Mouse (Mus musculus): ENCODE results near the gene Rtn4rl1. TPM values are rescaled to one million over a fixed set of nuclear protein-coding genes. Genes with fewer than 3 reads are reported as not detected.

Gene Rtn4rl1
- polyA plus RNA-seq, 1 experiment: 23.9 TPM

DNA sequence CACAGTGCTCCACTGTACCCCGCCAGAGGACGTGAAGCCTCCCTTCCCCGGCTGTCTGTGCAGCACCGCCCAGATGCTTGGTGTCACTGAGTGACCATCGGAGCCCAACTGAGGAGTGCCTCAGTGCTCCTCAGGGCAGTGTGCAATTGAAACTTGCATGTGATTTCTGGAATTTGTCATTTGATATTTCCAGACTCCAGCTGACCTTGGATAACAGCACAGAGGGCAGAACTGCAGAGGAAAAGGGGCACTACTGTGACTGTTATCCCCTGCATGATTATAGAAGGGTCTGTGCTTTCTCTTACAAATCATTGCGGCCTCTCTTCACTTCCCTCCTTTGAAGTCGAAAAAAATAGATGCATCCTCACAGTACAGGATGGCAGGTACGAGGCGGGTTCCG, 94.4 kb downstream of the Rtn4rl1 start:
- Histone ChIP-seq H3K4me3 (replicated peaks; ENCODE audit: insufficient read depth, low read depth, low read length) (no peak overlapping the region), H3K27me3 (ENCODE audit: control insufficient read depth, insufficient read depth, low read length) (no peaks in the 10 kb centered on the region), H3K27ac (ENCODE audit: insufficient read depth, low read length) (no peak overlapping the region), H3K4me1 (ENCODE audit: control insufficient read depth, insufficient read depth, low read length) (no peaks in the 10 kb centered on the region)
- no peak for TF ChIP-seq CTCF (IDR thresholded peaks at IDR 0.05; ENCODE audit: borderline replicate concordance, insufficient read depth, low read depth, low read length)
- TF ChIP-seq POLR2A (IDR thresholded peaks at IDR 0.05; ENCODE audit: borderline replicate concordance, insufficient read depth, low read length): no peak
- DNase-seq: no peak
- WGBS: 86% methylated on average over 10 of the region's 10 CpGs

- Histone ChIP-seq H3K4me3 (replicated peaks; ENCODE audit: insufficient read depth, low read depth, low read length) (no peak overlapping the region), H3K27me3 (ENCODE audit: control insufficient read depth, insufficient read depth, low read length) (no peaks in the 10 kb centered on the region), H3K27ac (ENCODE audit: insufficient read depth, low read length) (no peak overlapping the region), H3K4me1 (ENCODE audit: control insufficient read depth, insufficient read depth, low read length) (no peaks in the 10 kb centered on the region)
- TF ChIP-seq POLR2A (IDR thresholded peaks at IDR 0.05; ENCODE audit: borderline replicate concordance, insufficient read depth, low read length) (no peak), CTCF (IDR thresholded peaks at IDR 0.05; ENCODE audit: borderline replicate concordance, insufficient read depth, low read depth, low read length) (no peak)
- no peak for DNase-seq
- 79% methylated on average over 8 of the region's 8 CpGs for WGBS
Measured at GRCm38 (mm10) chr11:75288517-75288916, 94.9 kb downstream of the Rtn4rl1 start.

GRCm38 (mm10) chr11:75289120-75289519, 95.5 kb downstream of the Rtn4rl1 start:
- Histone ChIP-seq H3K27me3 (ENCODE audit: control insufficient read depth, insufficient read depth, low read length) (no peaks in the 10 kb centered on the region), H3K4me3 (replicated peaks; ENCODE audit: insufficient read depth, low read depth, low read length) (no peak overlapping the region), H3K4me1 (ENCODE audit: control insufficient read depth, insufficient read depth, low read length) (no peaks in the 10 kb centered on the region), H3K27ac (ENCODE audit: insufficient read depth, low read length) (no peak overlapping the region)
- 38% methylated on average over 2 of the region's 2 CpGs for WGBS
- TF ChIP-seq POLR2A (IDR thresholded peaks at IDR 0.05; ENCODE audit: borderline replicate concordance, insufficient read depth, low read length): no peak
- no peak for TF ChIP-seq CTCF (IDR thresholded peaks at IDR 0.05; ENCODE audit: borderline replicate concordance, insufficient read depth, low read depth, low read length)
- DNase-seq: no peak

DNA sequence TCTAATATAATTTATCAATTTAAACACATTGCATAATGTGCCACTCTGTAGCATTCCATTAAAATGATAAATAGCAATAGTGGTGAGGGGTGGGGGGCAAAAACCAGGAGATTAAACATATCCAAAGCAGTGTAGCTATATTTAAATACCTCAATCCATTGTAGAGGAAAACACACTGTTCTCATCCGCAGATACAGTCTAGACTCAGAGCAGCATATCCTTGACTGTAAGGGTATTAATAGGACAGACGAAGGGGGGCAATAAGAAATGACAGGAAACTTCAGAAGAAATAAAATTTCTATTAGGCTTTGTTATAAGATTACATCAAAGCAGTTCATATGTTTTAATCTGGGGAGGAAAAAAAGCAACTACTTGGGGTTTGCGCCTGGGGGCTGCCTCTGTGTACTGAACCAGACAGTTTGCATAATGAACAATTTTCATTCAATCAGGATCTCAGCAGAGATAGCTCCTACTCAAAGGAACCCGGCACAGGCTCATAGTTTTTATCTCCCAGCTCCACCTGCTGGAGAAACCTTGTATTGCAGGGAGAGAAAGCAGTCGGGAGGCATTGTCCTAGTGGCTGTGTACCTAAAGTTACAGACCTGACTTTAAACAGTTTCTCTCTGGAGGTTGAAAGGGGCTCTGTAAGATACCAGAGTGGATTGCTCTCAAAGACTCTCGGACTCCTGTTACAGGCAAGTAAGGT, 97.1 kb downstream of the Rtn4rl1 start:
- H3K4me1 ChIP-seq (ENCODE audit: control insufficient read depth, insufficient read depth, low read length): no peaks in the 10 kb centered on the region
- no peak overlapping the region for H3K27ac ChIP-seq (ENCODE audit: insufficient read depth, low read length)
- no peak overlapping the region for H3K4me3 ChIP-seq (replicated peaks; ENCODE audit: insufficient read depth, low read depth, low read length)
- H3K27me3 ChIP-seq (ENCODE audit: control insufficient read depth, insufficient read depth, low read length): no peaks in the 10 kb centered on the region
- TF ChIP-seq CTCF (IDR thresholded peaks at IDR 0.05; ENCODE audit: borderline replicate concordance, insufficient read depth, low read depth, low read length) (peak; percentile 85), POLR2A (IDR thresholded peaks at IDR 0.05; ENCODE audit: borderline replicate concordance, insufficient read depth, low read length) (no peak)
- WGBS: 21% methylated on average over 6 of the region's 6 CpGs
- DNase-seq: peak; percentile 85 to 93

GRCm38 (mm10) chr11:75291389-75292215, 98.0 kb downstream of the Rtn4rl1 start:
- no peaks in the 10 kb centered on the region for H3K27me3 ChIP-seq (ENCODE audit: control insufficient read depth, insufficient read depth, low read length)
- WGBS: 28% methylated on average over 25 of the region's 25 CpGs
- no peak overlapping the region for H3K4me3 ChIP-seq (replicated peaks; ENCODE audit: insufficient read depth, low read depth, low read length)
- no peak for DNase-seq
- no peak for TF ChIP-seq CTCF (IDR thresholded peaks at IDR 0.05; ENCODE audit: borderline replicate concordance, insufficient read depth, low read depth, low read length)
- no peak for TF ChIP-seq POLR2A (IDR thresholded peaks at IDR 0.05; ENCODE audit: borderline replicate concordance, insufficient read depth, low read length)
- no peak overlapping the region for H3K27ac ChIP-seq (ENCODE audit: insufficient read depth, low read length)
- no peaks in the 10 kb centered on the region for H3K4me1 ChIP-seq (ENCODE audit: control insufficient read depth, insufficient read depth, low read length)

GRCm38 (mm10) chr11:75292281-75292680, 98.7 kb downstream of the Rtn4rl1 start:
- Histone ChIP-seq H3K27me3 (ENCODE audit: control insufficient read depth, insufficient read depth, low read length) (no peaks in the 10 kb centered on the region), H3K4me1 (ENCODE audit: control insufficient read depth, insufficient read depth, low read length) (no peaks in the 10 kb centered on the region), H3K27ac (ENCODE audit: insufficient read depth, low read length) (no peak overlapping the region), H3K4me3 (replicated peaks; ENCODE audit: insufficient read depth, low read depth, low read length) (no peak overlapping the region)
- 92% methylated on average over 7 of the region's 7 CpGs for WGBS
- DNase-seq: no peak
- TF ChIP-seq POLR2A (IDR thresholded peaks at IDR 0.05; ENCODE audit: borderline replicate concordance, insufficient read depth, low read length): no peak
- TF ChIP-seq CTCF (IDR thresholded peaks at IDR 0.05; ENCODE audit: borderline replicate concordance, insufficient read depth, low read depth, low read length): no peak

DNA sequence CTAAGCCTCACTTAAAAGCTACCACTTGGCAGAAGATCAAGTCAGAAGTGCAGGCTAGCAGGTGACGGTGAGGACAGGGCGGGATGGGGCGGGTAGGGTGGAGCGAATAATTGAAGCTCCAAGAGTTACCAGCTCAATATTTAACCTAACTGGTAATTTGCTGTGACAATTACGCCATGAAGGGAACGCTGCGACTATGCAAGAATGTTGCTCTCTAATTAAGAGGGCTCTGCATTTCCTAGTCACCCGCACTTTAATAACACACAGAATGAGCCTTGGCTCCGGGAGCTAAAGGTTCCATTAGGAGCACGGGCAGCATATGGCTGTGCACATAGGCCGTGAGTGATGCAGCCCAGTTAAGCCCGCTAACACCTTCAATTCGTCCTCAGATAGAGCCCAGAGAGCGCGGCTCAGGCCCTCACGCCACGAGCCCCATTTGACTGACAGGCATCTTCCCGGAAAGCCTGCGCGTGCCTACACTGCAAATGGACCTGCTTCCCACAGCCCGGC, 100.3 kb downstream of the Rtn4rl1 start:
- TF ChIP-seq CTCF (IDR thresholded peaks at IDR 0.05; ENCODE audit: borderline replicate concordance, insufficient read depth, low read depth, low read length) (no peak), POLR2A (IDR thresholded peaks at IDR 0.05; ENCODE audit: borderline replicate concordance, insufficient read depth, low read length) (no peak)
- no peaks in the 10 kb centered on the region for H3K4me1 ChIP-seq (ENCODE audit: control insufficient read depth, insufficient read depth, low read length)
- no peak overlapping the region for H3K4me3 ChIP-seq (replicated peaks; ENCODE audit: insufficient read depth, low read depth, low read length)
- H3K27ac ChIP-seq (ENCODE audit: insufficient read depth, low read length): no peak overlapping the region
- no peaks in the 10 kb centered on the region for H3K27me3 ChIP-seq (ENCODE audit: control insufficient read depth, insufficient read depth, low read length)
- no peak for DNase-seq
- WGBS: 51% methylated on average over 21 of the region's 21 CpGs

Measured in cerebellum, adult 2 months (tissue).